Mouse (Mus musculus) liver, adult 2 months (tissue): ENCODE data around the gene Tulp2. TPM values are rescaled to one million over a fixed set of nuclear protein-coding genes. Genes with fewer than 3 reads are reported as not detected.
"Not testable (repeated sequence)": the region's sequence is repeated elsewhere in the genome, so short reads cannot be mapped to it uniquely, and the experiment has no call there.

Experiments used
- DNase-seq: peaks from one replicate; pipeline ENCODE4 v3.0.0-alpha.2; 2011; ENCODE audit warnings: low read depth, low spot score; ENCODE audit errors: extremely low read depth
- H3K27ac ChIP-seq: fragments of 200-500 bp; replicated peaks from 2 replicates; pipeline ENCODE4 v1.5.1; 2012; ENCODE audit warnings: low read depth, mild to moderate bottlenecking, control low read depth, inconsistent platforms, low read length; ENCODE audit not compliant: insufficient read depth
- H3K27me3 ChIP-seq: fragments of 200-500 bp; 2 replicates; pipeline ENCODE4 v1.6.1; 2012; ENCODE audit warnings: mild to moderate bottlenecking, moderate library complexity, low read length, inconsistent platforms; ENCODE audit not compliant: control insufficient read depth, insufficient read depth
- H3K36me3 ChIP-seq: fragments of 200-500 bp; 2 replicates; pipeline ENCODE4 v1.6.1; 2012; ENCODE audit warnings: low read length, inconsistent platforms; ENCODE audit not compliant: control insufficient read depth, insufficient read depth
- H3K4me1 ChIP-seq: fragments of 200-500 bp; 2 replicates; pipeline ENCODE4 v1.6.1; 2011; ENCODE audit warnings: low read length; ENCODE audit not compliant: control insufficient read depth, insufficient read depth
- H3K4me3 ChIP-seq: fragments of 200-500 bp; 2 replicates; pipeline ENCODE4 v1.5.1; 2011; ENCODE audit warnings: low read depth, mild to moderate bottlenecking, control low read depth, low read length, moderate library complexity; ENCODE audit not compliant: insufficient read depth
- H3K79me2 ChIP-seq: fragments of 200-500 bp; 2 replicates; pipeline ENCODE4 v1.6.1; 2012; ENCODE audit warnings: inconsistent platforms, mild to moderate bottlenecking, low read length, moderate library complexity; ENCODE audit not compliant: control insufficient read depth, insufficient read depth
- H3K9ac ChIP-seq: fragments of 200-500 bp; 2 replicates; pipeline ENCODE4 v1.6.1; 2012; ENCODE audit warnings: low read depth, mild to moderate bottlenecking, control low read depth, inconsistent platforms, low read length
- CTCF ChIP-seq: fragments of 200-500 bp; IDR thresholded peaks from 2 replicates; pipeline ENCODE4 v1.5.1; 2011; ENCODE audit warnings: low read depth, low read length, control low read depth
- POLR2A ChIP-seq: fragments of 200-500 bp; IDR thresholded peaks from 2 replicates; pipeline ENCODE4 v1.6.1; 2011; ENCODE audit warnings: low read length, control low read depth; ENCODE audit not compliant: insufficient read depth; ENCODE audit errors: extremely low read depth
- WGBS: fragments of 180-500 bp; shearing (Covaris S2); methylation state at CpG from one replicate; pipeline ENCODE4 v1.1.7; 2018; 5-methylcytosine and 5-hydroxymethylcytosine counted together
- polyA plus RNA-seq: library from polyadenylated mRNA; depleted of rRNA; stranded (reverse); fragments of >200 nt; gene quantifications from 2 replicates; pipeline ENCODE4 v1.2.3, GENCODE M21; 2012
- total RNA-seq: library from RNA; depleted of rRNA; stranded (reverse); fragments of >200 nt; gene quantifications from 2 replicates; pipeline ENCODE4 v1.2.3, GENCODE M21; 2014

The Tulp2 gene
- total and polyA plus RNA-seq, 2 experiments = 0.18 to 0.31 TPM

- Histone ChIP-seq H3K9ac (peak overlapping the region; percentile 76), H3K79me2 (peaks cover 20% of the 10 kb centered on the region), H3K36me3 (peaks cover 18% of the 10 kb centered on the region), H3K27me3 (no peaks in the 10 kb centered on the region), H3K4me3 (peak overlapping the region; percentile 32; the same call in 1 of the 2 replicates), H3K27ac (peak overlapping the region; percentile 99), H3K4me1 (peaks cover 23% of the 10 kb centered on the region)
- TF ChIP-seq POLR2A (no peak), CTCF (no peak)
- WGBS = 58% methylated on average over 4 of the region's 5 CpGs
- DNase-seq = no peak
These were observed 20.4 kb upstream of the Tulp2 start for GRCm38 (mm10) chr7:45461326-45461725.

GRCm38 (mm10) chr7:45461781-45462180 lies 19.9 kb upstream of the Tulp2 start:
- Histone ChIP-seq H3K36me3 (peaks cover 18% of the 10 kb centered on the region), H3K27me3 (no peaks in the 10 kb centered on the region), H3K9ac (no peak overlapping the region), H3K4me1 (peaks cover 23% of the 10 kb centered on the region), H3K4me3 (no peak overlapping the region), H3K79me2 (peaks cover 23% of the 10 kb centered on the region), H3K27ac (peak overlapping the region; percentile 74)
- WGBS = 84% methylated on average over 4 of the region's 4 CpGs
- no peak for DNase-seq
- TF ChIP-seq CTCF (no peak), POLR2A (no peak)

GRCm38 (mm10) chr7:45462325-45462724 lies 19.4 kb upstream of the Tulp2 start:
- TF ChIP-seq CTCF (no peak), POLR2A (no peak)
- Histone ChIP-seq H3K9ac (no peak overlapping the region), H3K36me3 (peaks cover 18% of the 10 kb centered on the region), H3K4me3 (no peak overlapping the region), H3K79me2 (peaks cover 23% of the 10 kb centered on the region), H3K27ac (no peak overlapping the region), H3K4me1 (peaks cover 23% of the 10 kb centered on the region), H3K27me3 (no peaks in the 10 kb centered on the region)
- DNase-seq = no peak
- WGBS = 82% methylated on average over 4 of the region's 4 CpGs

GRCm38 (mm10) chr7:45462868-45463267 lies 18.8 kb upstream of the Tulp2 start:
- H3K9ac ChIP-seq, DNase-seq, H3K4me3 ChIP-seq, H3K27ac ChIP-seq, H3K27me3 ChIP-seq: not testable (repeated sequence)
- H3K4me1 ChIP-seq = peaks cover 21% of the 10 kb centered on the region
- 79% methylated on average over 4 of the region's 4 CpGs for WGBS
- peaks cover 23% of the 10 kb centered on the region for H3K79me2 ChIP-seq
- H3K36me3 ChIP-seq = peaks cover 14% of the 10 kb centered on the region

- Histone ChIP-seq H3K36me3 (peaks cover 4% of the 10 kb centered on the region), H3K4me1 (peaks cover 21% of the 10 kb centered on the region), H3K27ac (no peak overlapping the region)
These were observed 17.5 kb upstream of the Tulp2 start for GRCm38 (mm10) chr7:45463987-45464778.

GRCm38 (mm10) chr7:45465112-45465511 lies 16.6 kb upstream of the Tulp2 start:
- Histone ChIP-seq H3K4me1 (peaks cover 21% of the 10 kb centered on the region), H3K27ac (no peak overlapping the region), H3K9ac (no peak overlapping the region)

More at GRCm38 (mm10) chr7:45463987-45464778, 17.5 kb upstream of the Tulp2 start:
- peak; percentile 51 for DNase-seq
- H3K79me2 ChIP-seq = peaks cover 17% of the 10 kb centered on the region
- H3K27me3 ChIP-seq = no peaks in the 10 kb centered on the region
- no peak overlapping the region for H3K4me3 ChIP-seq
- no peak for TF ChIP-seq CTCF
- no peak for TF ChIP-seq POLR2A
- no peak overlapping the region for H3K9ac ChIP-seq
- whole genome bisulfite sequencing = 72% methylated on average over 7 of the region's 7 CpGs

More at GRCm38 (mm10) chr7:45465112-45465511, 16.6 kb upstream of the Tulp2 start:
- TF ChIP-seq POLR2A (no peak), CTCF (no peak)
- Histone ChIP-seq H3K27me3 (no peaks in the 10 kb centered on the region), H3K4me3 (no peak overlapping the region), H3K79me2 (peaks cover 16% of the 10 kb centered on the region; the same call in 1 of the 2 replicates), H3K36me3 (peaks cover 4% of the 10 kb centered on the region)
- DNase-seq = no peak
- whole genome bisulfite sequencing = 92% methylated on average over 12 of the region's 12 CpGs
